Mouse (Mus musculus) forebrain, embryonic 10.5 days (tissue): ENCODE measurements around the gene Zkscan17. TPM values are rescaled to one million over a fixed set of nuclear protein-coding genes. Genes with fewer than 3 reads are reported as not detected.

ENCODE experiments used
- DNase-seq: peaks from one replicate; pipeline ENCODE4 v3.0.0-alpha.2; 2017; ENCODE audit warnings: low spot score; ENCODE audit errors: extremely low spot score
- H3K27ac ChIP-seq: fragments of 300-500 bp; sonication (generic); 2 replicates; pipeline ENCODE4 v1.5.1; 2016; ENCODE audit warnings: mild to moderate bottlenecking
- H3K27me3 ChIP-seq: fragments of 300-500 bp; sonication (generic); 2 replicates; pipeline ENCODE4 v1.6.1; 2016; ENCODE audit warnings: mild to moderate bottlenecking; ENCODE audit not compliant: poor library complexity, severe bottlenecking
- H3K36me3 ChIP-seq: fragments of 300-500 bp; sonication (generic); replicated peaks from 2 replicates; pipeline ENCODE4 v1.6.1; 2016; ENCODE audit warnings: mild to moderate bottlenecking, moderate library complexity
- H3K4me1 ChIP-seq: fragments of 300-500 bp; sonication (generic); 2 replicates; pipeline ENCODE4 v1.6.1; 2016
- H3K4me3 ChIP-seq: fragments of 300-500 bp; sonication (generic); 2 replicates; pipeline ENCODE4 v1.5.1; 2016; ENCODE audit warnings: mild to moderate bottlenecking, moderate library complexity
- H3K9me3 ChIP-seq: fragments of 300-500 bp; sonication (generic); 2 replicates; pipeline ENCODE4 v1.6.1; 2016; ENCODE audit warnings: mild to moderate bottlenecking, moderate library complexity
- WGBS: fragments of 180-500 bp; shearing (Covaris S2); methylation state at CpG from one replicate; pipeline ENCODE4 v1.1.7; 2016; 5-methylcytosine and 5-hydroxymethylcytosine counted together
- polyA plus RNA-seq: library from polyadenylated mRNA; unstranded; fragments of >200 nt; fragmentation: Nextera tagmentation; extraction: Ambion mirVana; gene quantifications from 2 replicates; pipeline ENCODE4 v1.2.1, GENCODE M21; 2016

The Zkscan17 gene
- polyA plus RNA-seq, 1 experiment from 2014 or later: 43.1 TPM

DNA sequence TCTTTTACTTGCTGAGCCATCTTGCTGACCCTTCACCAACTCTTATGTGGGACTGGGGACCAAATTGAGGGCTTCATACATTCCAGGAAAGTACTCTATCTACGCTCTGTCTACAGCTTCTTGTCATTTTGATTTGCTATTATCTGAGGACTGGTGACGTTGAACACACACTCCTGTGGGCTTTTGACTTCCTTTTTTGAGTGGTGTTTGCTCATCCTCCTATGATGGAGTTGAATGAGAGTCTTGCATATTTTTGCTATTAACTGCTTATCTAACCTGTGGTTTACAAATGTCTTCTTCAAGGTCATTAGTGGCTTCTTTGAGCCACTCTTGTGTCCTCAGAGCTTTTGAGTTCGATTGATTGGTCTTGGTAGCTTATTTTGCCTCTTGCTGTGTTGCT is 13.6 kb upstream of the Zkscan17 start:
- Histone ChIP-seq H3K4me3 (no peak overlapping the region), H3K4me1 (peaks cover 9% of the 10 kb centered on the region), H3K27me3 (no peaks in the 10 kb centered on the region), H3K36me3 (no peaks in the 10 kb centered on the region), H3K27ac (no peak overlapping the region), H3K9me3 (0 out of 2 replicates have a peak, but pooled peaks cover 2% of the 10 kb centered on the region)
- no peak for DNase-seq
- 88% methylated on average over 3 of the region's 3 CpGs for WGBS

GRCm38 (mm10) chr11:59538387-59538786 is 11.8 kb upstream of the Zkscan17 start:
- DNase-seq: no peak

GRCm38 (mm10) chr11:59537218-59538130 is 10.9 kb upstream of the Zkscan17 start:
- no peak overlapping the region for H3K27ac ChIP-seq
- H3K4me1 ChIP-seq: peaks cover 9% of the 10 kb centered on the region
- 0 out of 2 replicates have a peak, but pooled peaks cover 2% of the 10 kb centered on the region for H3K9me3 ChIP-seq
- no peak overlapping the region for H3K4me3 ChIP-seq
- no peak for DNase-seq
- H3K27me3 ChIP-seq: no peaks in the 10 kb centered on the region
- 76% methylated on average over 16 of the region's 16 CpGs for WGBS
- H3K36me3 ChIP-seq: no peaks in the 10 kb centered on the region

More at GRCm38 (mm10) chr11:59538387-59538786, 11.8 kb upstream of the Zkscan17 start:
- no peak overlapping the region for H3K4me3 ChIP-seq
- H3K36me3 ChIP-seq: no peaks in the 10 kb centered on the region
- whole genome bisulfite sequencing: 53% methylated on average over 11 of the region's 11 CpGs
- 0 out of 2 replicates have a peak, but pooled peaks cover 2% of the 10 kb centered on the region for H3K9me3 ChIP-seq
- H3K4me1 ChIP-seq: peaks cover 9% of the 10 kb centered on the region
- no peaks in the 10 kb centered on the region for H3K27me3 ChIP-seq
- H3K27ac ChIP-seq: no peak overlapping the region

- 87% methylated on average over 5 of the region's 5 CpGs for WGBS
- no peak for DNase-seq
- no peak overlapping the region for H3K4me3 ChIP-seq
- H3K4me1 ChIP-seq: peaks cover 11% of the 10 kb centered on the region
- no peaks in the 10 kb centered on the region for H3K36me3 ChIP-seq
- H3K9me3 ChIP-seq: no peaks in the 10 kb centered on the region
- H3K27me3 ChIP-seq: no peaks in the 10 kb centered on the region
- H3K27ac ChIP-seq: no peak overlapping the region
Measured at GRCm38 (mm10) chr11:59531562-59531961, 5.0 kb upstream of the Zkscan17 start.

DNA sequence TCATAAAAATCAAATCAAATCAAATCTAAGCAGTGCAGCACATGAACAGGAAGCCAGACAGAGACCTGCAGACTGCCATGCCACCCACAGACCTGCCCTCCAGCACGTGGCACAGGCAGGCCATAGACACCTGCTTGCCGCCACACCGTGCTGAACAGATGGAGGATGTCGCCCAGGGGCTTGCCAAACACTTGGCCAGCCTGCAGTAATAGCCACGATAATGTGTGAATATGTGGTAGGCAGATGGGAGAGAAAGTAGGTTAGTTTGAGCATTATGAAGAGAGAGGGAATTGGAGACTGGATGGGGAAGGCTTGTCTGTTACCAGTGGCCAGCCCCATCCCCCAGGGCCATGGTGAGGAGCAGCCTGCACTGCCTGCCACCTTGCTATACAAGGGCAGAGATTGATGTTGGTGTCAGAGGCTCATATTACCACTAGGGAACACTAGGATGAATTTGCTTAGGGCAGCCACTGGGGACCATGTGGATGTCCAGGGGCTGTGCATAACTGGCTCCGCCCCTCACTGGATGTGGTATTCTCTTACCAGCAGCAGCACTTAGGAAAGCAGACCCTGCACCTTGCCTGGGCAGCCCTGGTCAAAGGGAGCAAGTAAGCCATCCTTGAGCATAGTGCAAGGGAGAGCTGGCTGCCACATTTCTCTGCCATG is 4.5 kb upstream of the Zkscan17 start:
- WGBS: 84% methylated on average over 6 of the region's 6 CpGs
- no peak for DNase-seq
- H3K4me3 ChIP-seq: no peak overlapping the region
- peaks cover 11% of the 10 kb centered on the region for H3K4me1 ChIP-seq
- no peak overlapping the region for H3K27ac ChIP-seq
- H3K27me3 ChIP-seq: no peaks in the 10 kb centered on the region
- no peaks in the 10 kb centered on the region for H3K9me3 ChIP-seq
- H3K36me3 ChIP-seq: no peaks in the 10 kb centered on the region

GRCm38 (mm10) chr11:59530221-59530620 is 3.7 kb upstream of the Zkscan17 start:
- H3K4me1 ChIP-seq: peaks cover 11% of the 10 kb centered on the region
- H3K36me3 ChIP-seq: no peaks in the 10 kb centered on the region
- no peaks in the 10 kb centered on the region for H3K9me3 ChIP-seq
- DNase-seq: no peak
- no peak overlapping the region for H3K4me3 ChIP-seq
- H3K27me3 ChIP-seq: no peaks in the 10 kb centered on the region
- WGBS: 93% methylated on average over 5 of the region's 5 CpGs
- H3K27ac ChIP-seq: no peak overlapping the region

- Histone ChIP-seq H3K27ac (no peak overlapping the region), H3K9me3 (no peaks in the 10 kb centered on the region), H3K27me3 (no peaks in the 10 kb centered on the region), H3K4me1 (no peaks in the 10 kb centered on the region), H3K36me3 (no peaks in the 10 kb centered on the region), H3K4me3 (no peak overlapping the region)
- 16% methylated on average over 10 of the region's 10 CpGs for WGBS
- DNase-seq: peak; percentile 63
Measured at GRCm38 (mm10) chr11:59525237-59525636, 1.3 kb downstream of the Zkscan17 start.

- DNase-seq: no peak
- H3K9me3 ChIP-seq: no peaks in the 10 kb centered on the region
- H3K4me3 ChIP-seq: no peak overlapping the region
- H3K36me3 ChIP-seq: no peaks in the 10 kb centered on the region
- WGBS: 90% methylated on average over 2 of the region's 2 CpGs
- H3K4me1 ChIP-seq: peaks cover 9% of the 10 kb centered on the region
- no peak overlapping the region for H3K27ac ChIP-seq
- no peaks in the 10 kb centered on the region for H3K27me3 ChIP-seq
Measured at GRCm38 (mm10) chr11:59524150-59524549, 2.4 kb downstream of the Zkscan17 start.

DNA sequence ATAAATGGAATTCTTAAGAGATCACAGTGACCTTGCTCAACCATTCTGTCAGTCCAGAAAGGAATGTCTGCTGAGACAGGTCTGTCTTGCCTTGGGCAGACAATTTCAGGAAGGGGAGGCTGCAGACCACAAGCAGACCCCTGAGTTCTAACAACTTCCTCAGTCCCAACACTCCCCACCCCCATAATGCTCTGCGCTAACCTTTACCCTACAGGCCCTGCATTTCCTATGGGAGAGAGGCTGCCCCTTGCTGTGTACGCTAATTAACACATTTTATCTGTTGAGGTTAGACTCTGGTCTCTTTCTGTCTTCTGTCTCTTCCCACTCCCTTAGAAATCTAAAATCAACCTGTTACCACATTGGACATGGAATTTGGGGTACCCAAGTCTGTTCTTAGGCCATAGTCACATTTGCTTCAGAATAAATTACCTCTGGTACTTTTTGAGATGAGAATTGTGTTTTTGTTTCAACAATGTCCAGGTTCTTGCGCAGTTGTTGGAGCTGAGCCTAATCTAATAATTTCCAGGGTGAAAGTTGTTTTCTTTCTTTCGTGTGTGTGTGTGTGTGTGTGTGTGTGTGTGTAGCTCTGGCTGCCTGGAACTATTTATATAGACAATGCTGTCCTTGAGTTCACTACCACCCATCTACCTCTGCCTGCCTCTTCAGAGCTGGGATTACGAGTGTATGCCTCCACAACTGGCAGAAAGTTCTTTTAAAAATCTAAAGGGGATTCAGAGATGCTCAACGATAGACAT is 6.6 kb downstream of the Zkscan17 start:
- H3K4me3 ChIP-seq: no peak overlapping the region
- H3K4me1 ChIP-seq: peaks cover 10% of the 10 kb centered on the region
- no peaks in the 10 kb centered on the region for H3K9me3 ChIP-seq
- no peaks in the 10 kb centered on the region for H3K36me3 ChIP-seq
- no peaks in the 10 kb centered on the region for H3K27me3 ChIP-seq
- WGBS: 77% methylated on average over 6 of the region's 6 CpGs
- DNase-seq: no peak
- H3K27ac ChIP-seq: no peak overlapping the region

DNA sequence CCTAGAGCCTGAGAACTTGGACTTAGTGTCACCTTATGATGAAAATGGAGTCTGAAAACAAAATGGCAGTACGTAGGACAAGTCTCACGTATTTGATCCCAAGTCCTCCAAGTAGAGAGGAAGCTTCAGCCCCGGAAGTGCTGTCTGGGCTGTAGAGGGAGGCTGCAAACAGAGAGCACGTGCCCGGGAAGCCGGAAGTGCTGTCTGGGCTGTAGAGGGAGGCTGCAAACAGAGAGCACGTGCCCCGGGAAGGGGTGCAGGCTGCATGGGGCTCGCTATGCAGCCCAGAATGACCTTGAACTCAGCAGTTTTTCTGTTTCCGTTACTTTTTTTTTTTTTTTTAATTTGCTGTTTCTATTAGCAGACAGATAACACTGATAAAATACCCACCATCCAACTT is 8.3 kb downstream of the Zkscan17 start:
- Histone ChIP-seq H3K4me1 (peaks cover 15% of the 10 kb centered on the region), H3K9me3 (no peaks in the 10 kb centered on the region), H3K4me3 (no peak overlapping the region), H3K36me3 (no peaks in the 10 kb centered on the region), H3K27ac (no peak overlapping the region), H3K27me3 (no peaks in the 10 kb centered on the region)
- 73% methylated on average over 10 of the region's 10 CpGs for WGBS
- DNase-seq: no peak

- 79% methylated on average over 1 of the region's 1 CpGs for WGBS
- no peak overlapping the region for H3K4me3 ChIP-seq
- peaks cover 15% of the 10 kb centered on the region for H3K4me1 ChIP-seq
- no peaks in the 10 kb centered on the region for H3K36me3 ChIP-seq
- H3K27me3 ChIP-seq: no peaks in the 10 kb centered on the region
- H3K27ac ChIP-seq: no peak overlapping the region
- DNase-seq: no peak
- H3K9me3 ChIP-seq: no peaks in the 10 kb centered on the region
Measured at GRCm38 (mm10) chr11:59517441-59517840, 9.1 kb downstream of the Zkscan17 start.

GRCm38 (mm10) chr11:59514789-59515188 is 11.8 kb downstream of the Zkscan17 start:
- H3K4me3 ChIP-seq: no peak overlapping the region
- H3K4me1 ChIP-seq: peaks cover 13% of the 10 kb centered on the region
- no peaks in the 10 kb centered on the region for H3K27me3 ChIP-seq
- no peaks in the 10 kb centered on the region for H3K9me3 ChIP-seq
- DNase-seq: no peak
- no peak overlapping the region for H3K27ac ChIP-seq
- WGBS: 60% methylated on average over 3 of the region's 3 CpGs
- peaks cover 20% of the 10 kb centered on the region for H3K36me3 ChIP-seq
